Mouse (Mus musculus): ENCODE measurements around the gene Gm21970.

Gm21970 gene

DNA sequence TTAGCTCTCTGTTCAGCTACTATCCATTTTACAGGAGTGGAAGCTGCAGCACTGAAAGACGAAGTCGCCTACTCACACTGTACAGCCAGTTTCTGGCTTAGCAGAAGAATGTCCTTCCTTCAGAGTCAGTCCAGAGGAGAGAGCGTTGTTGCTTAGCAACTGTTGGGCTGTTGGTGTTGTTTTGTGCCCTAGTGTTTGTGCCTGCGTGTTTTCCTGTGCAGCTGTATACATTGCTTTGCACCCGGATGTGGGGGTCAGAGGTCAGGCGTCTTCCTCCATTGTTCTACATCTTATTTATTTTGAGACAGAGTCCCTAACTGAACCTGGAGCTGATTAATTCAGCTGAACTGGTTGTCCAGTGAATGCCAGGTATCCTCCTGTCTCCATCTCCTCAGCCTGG, 75.0 kb downstream of the Gm21970 start:
- DNase-seq = no peak

All from kidney, adult 11 months (tissue).